Mouse (Mus musculus) heart, postnatal 0 days (tissue): Measurements from ENCODE around the gene Dab2.

Experiments used
- CTCF ChIP-seq: IDR thresholded peaks from 2 replicates; pipeline ENCODE4 v1.5.1; 2016; ENCODE audit warnings: antibody characterized with exemption, control low read depth, low read depth
- EP300 ChIP-seq: IDR thresholded peaks from 2 replicates; pipeline ENCODE4 v1.6.1; 2016; ENCODE audit warnings: antibody characterized with exemption, low read depth

DNA sequence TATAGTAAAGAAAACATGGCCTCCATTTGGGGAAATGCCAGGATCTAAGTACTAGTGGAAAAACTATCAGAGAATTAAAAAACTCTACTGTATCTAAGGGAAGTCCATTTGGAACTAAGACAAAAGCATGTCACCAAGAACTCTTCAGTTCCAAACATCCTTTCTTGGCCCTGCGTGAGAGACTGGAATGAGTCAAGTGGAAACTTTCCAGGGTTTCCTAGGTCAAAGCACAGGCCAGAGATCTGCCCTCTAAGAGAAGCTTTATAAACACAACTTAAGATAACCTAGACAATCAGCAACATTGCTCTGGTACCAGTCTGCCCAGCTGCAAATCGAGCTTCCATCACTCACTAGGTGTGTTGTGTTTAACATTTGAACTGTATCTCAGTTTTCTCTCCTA lies 31.8 kb downstream of the Dab2 start:
- TF ChIP-seq CTCF (no peak), EP300 (no peak)
